Mouse (Mus musculus) brain, embryonic 14.5 days (tissue): ENCODE data around the gene Phf10. TPM values are rescaled to one million over a fixed set of nuclear protein-coding genes. Genes with fewer than 3 reads are reported as not detected.
A peak's percentile ranks its signal among the peaks of the same experiment; 100 is the strongest.
"Not testable (repeated sequence)": the region's sequence is repeated elsewhere in the genome, so short reads cannot be mapped to it uniquely, and the experiment has no call there.

Source experiments
- DNase-seq: peaks from one replicate; pipeline ENCODE4 v3.0.0-alpha.2; 2011; ENCODE audit warnings: low read depth
- CTCF ChIP-seq: fragments of 200-500 bp; IDR thresholded peaks from 2 replicates; pipeline ENCODE4 v1.5.1; 2012; ENCODE audit warnings: inconsistent platforms, mild to moderate bottlenecking, moderate library complexity, borderline replicate concordance; ENCODE audit not compliant: insufficient read depth, insufficient read length; ENCODE audit errors: extremely low read depth
- POLR2A ChIP-seq: fragments of 200-500 bp; IDR thresholded peaks from 2 replicates; pipeline ENCODE4 v1.6.1; 2012; ENCODE audit warnings: mild to moderate bottlenecking, inconsistent platforms, borderline replicate concordance; ENCODE audit not compliant: poor library complexity, insufficient read depth, insufficient read length, severe bottlenecking; ENCODE audit errors: extremely low read depth
- polyA plus RNA-seq: library from polyadenylated mRNA; depleted of rRNA; stranded (reverse); fragments of >200 nt; gene quantifications from 2 replicates; pipeline ENCODE4 v1.2.3, GENCODE M21; 2012

The Phf10 gene
- polyA plus RNA-seq, 1 experiment: 65.6 TPM

GRCm38 (mm10) chr17:14959979-14960378 lies 1.1 kb downstream of the Phf10 start:
- no peak for TF ChIP-seq CTCF
- TF ChIP-seq POLR2A: no peak
- DNase-seq: peak; percentile 6

GRCm38 (mm10) chr17:14958686-14959327 lies 2.3 kb downstream of the Phf10 start:
- no peak for TF ChIP-seq POLR2A
- no peak for TF ChIP-seq CTCF
- no peak for DNase-seq

GRCm38 (mm10) chr17:14953452-14953851 lies 7.6 kb downstream of the Phf10 start:
- DNase-seq: no peak
- TF ChIP-seq POLR2A (no peak), CTCF (no peak)

- no peak for DNase-seq
- TF ChIP-seq POLR2A: no peak
Observed at GRCm38 (mm10) chr17:14949161-14949827, 11.8 kb downstream of the Phf10 start.

- TF ChIP-seq POLR2A (no peak), CTCF (no peak)
- no peak for DNase-seq
Observed at GRCm38 (mm10) chr17:14944551-14944950, 16.5 kb downstream of the Phf10 start.

GRCm38 (mm10) chr17:14943729-14944059 lies 17.4 kb downstream of the Phf10 start:
- TF ChIP-seq POLR2A: no peak
- no peak for TF ChIP-seq CTCF
- peak; percentile 3 for DNase-seq

- TF ChIP-seq CTCF (no peak), POLR2A (no peak; the same call in 1 of the 2 replicates)
- DNase-seq: peak; percentile 99
Observed at GRCm38 (mm10) chr17:14943009-14943728, 17.9 kb downstream of the Phf10 start, which contains the start of the genes Wdr27 and 1600012H06Rik. TSS of gene Wdr27 (minus strand) at chr17:14943158. TSS of gene 1600012H06Rik (plus strand) at chr17:14943184.

- not testable (repeated sequence) for DNase-seq
Observed at GRCm38 (mm10) chr17:14942181-14942580, 18.9 kb downstream of the Phf10 start.

GRCm38 (mm10) chr17:14935841-14936605 lies 25.1 kb downstream of the Phf10 start:
- TF ChIP-seq CTCF (no peak), POLR2A (no peak)
- no peak for DNase-seq

- DNase-seq: not testable (repeated sequence)
Observed at GRCm38 (mm10) chr17:14935280-14935679, 25.8 kb downstream of the Phf10 start.

GRCm38 (mm10) chr17:14931469-14931868 lies 29.6 kb downstream of the Phf10 start:
- no peak for DNase-seq
- TF ChIP-seq CTCF: no peak
- TF ChIP-seq POLR2A: no peak
